Mouse (Mus musculus) forelimb bud, embryonic 11.5 days (tissue): ENCODE measurements around the gene Uprt.

Source experiments
- DNase-seq: peaks from one replicate; pipeline ENCODE4 v3.0.0-alpha.2; 2012; ENCODE audit warnings: low read depth, low spot score

Gene Uprt

DNA sequence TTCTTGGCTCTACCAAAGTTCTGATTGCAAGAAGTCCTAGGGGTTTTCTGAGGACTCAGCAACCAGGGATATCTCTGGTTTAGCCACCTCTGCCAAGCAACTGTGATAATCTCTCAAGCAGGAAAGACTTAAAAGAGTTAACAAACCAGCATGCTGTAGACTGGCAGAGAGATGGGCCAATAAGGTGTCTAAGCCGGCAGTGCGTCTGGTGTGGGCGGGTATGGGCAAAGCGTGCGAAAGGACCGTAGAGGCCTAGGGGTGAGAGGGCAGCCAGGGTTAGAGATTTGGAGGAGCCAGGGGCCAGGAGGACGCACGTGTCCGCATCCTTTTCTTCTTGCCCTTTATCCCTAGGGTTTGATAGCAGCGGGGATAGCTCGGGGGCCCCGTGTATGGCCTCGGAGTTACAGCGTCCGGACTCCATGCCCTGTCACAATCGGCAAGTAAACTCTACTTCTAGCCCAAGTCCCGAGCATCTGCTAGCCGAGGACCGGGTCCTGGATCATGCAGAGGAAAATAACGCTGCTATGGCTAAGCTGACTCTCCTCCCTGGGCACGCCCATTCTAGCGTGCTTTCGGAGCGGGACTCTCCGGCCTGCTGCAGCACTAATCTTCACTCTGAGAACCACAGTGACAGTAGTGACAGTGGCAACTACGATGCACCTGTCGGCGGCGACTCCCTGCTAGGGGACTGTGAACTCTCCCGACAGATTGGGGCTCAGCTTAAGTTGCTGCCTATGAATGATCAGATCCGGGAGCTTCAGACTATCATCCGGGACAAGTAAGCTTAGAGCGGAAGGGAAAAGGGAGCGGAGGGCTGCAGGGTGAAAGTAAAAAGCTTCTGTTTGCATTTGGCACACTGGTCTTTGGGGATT is at the start of gene Uprt:
Uprt (plus strand) TSS at position 247 of the 872 bp plus-strand sequence.
- peak; percentile 59 for DNase-seq

DNA sequence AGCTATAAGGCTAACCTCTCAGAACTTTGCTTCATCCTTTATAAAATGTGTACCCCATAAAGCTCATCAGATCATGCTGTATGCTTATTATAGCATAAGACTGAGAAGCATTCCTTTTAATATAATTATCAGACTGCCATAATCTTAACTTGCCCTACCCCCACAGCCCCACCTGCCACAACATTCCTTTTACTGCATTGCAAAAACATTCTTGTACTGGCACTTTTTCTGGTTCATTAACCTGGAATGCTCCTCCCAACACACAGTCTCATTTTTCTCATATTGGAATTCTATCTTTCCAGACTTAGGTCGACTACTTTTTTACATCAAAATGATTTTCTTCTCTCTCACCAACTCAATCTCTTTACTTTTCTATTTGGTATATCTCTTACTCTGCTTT is 49.2 kb upstream of the Uprt start:
- DNase-seq: no peak

DNA sequence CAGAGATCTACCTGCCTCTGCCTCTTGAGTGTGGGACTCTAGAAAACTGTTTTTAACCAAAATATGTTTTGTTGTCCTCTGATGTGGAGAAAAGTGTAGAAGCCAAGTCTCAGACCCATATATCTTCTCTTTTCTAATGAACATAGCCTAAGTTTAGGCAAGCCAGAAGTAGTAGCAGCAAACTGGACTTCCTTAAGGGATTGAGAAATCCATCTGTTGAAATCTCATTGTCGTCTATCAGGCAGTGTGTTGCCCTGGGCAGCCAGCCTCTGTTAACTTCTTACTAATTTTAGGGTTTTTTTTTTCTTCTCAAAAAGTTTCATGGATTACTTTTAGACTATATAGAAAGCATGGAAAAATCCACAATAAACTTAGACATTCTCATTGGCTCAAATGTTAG is 30.2 kb upstream of the Uprt start:
- no peak for DNase-seq

DNA sequence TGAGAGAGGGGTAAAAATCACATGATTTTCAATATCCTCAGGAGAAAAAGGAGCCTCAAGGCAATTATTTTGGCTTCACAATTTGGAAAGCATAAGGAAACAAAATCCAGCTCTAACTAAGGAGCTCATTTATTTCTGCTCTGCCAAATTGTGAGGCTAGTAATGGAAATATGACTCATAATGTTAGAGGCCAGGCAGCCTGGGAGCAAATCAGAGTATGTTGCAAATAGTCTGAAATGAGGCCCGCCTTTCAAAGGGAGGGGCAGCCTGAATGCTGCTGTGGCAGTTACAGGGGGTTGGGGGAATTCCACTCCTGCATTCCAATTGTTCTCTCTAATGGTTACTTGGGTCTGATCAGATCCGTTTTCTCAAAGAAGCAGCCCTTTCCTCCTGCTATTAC is 20.9 kb upstream of the Uprt start:
- DNase-seq: no peak

DNA sequence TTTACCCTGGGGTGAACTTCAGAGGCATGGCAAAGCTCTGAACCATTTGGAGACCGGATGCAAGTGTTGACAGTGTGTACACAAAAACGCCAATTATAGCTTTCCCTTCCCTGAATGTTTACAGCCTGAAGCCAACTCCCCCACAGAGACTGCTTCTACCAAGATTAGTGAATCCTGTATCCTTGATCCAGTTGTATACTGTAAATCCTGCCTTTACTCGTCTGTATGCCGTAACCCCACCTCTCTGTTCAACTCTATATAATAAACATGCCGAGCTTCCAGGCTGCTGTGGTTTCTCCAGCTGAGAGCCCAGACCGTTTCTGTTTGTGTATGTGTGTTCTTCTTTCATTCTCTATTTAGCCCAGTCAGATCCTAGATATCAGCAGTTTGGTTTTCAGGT is 18.2 kb upstream of the Uprt start:
- DNase-seq: no peak

DNA sequence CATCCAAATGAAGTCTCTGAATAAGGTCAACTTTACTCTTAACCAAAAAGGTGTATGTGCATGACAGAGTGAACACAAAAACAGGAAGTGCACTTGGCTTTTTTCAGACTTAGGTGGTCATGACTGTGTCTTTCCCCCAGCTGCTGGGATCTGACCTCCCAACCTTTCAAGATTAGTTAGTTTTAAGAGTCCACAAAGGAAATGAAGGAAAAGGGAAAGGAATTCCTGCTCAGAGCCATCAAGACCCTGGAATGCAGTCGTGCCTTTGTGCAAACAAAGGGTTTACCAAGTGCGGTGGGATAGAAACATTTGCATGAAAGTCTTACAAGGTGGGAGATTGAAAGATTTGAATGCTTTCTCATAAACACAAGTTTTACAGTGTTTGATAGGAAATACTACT is 4.6 kb upstream of the Uprt start:
- DNase-seq: peak; percentile 2

DNA sequence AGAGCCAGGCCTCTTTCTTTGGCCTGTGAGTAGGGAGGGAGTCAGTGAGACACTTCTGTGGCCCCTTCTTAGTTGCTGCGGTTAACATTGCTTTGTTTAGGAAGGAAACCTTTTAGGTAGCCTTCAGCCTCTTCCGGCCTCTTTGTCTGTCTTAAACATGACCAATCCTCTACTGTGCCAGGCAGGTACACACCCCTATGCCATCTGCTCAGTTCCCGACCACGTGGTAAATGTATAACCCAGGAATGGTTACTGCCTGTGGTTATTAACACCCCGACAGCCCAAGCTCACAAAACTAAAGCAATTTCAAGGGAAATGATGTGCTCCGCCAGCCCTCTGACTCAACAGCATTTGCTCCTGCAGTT is 808 bp downstream of the Uprt start:
- DNase-seq: peak; percentile 2

DNA sequence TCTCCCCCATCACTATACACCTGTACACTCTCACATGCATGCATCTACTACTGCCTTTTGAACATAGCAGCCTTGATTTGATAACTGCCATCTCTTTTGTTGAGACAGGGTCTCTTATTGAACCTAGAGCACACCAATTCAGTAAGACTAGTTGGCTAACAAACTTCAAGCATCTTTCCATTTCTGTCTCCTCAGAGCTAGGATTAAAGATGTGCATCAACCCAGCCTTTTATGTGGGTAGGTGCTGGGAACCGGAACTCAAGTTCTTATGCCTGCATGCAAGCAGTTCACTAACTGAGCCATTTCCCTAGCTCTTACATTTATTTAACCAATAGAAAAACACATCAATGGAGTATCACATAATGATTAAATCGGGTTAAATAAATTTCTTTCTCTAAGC is 3.0 kb downstream of the Uprt start:
- DNase-seq: no peak

DNA sequence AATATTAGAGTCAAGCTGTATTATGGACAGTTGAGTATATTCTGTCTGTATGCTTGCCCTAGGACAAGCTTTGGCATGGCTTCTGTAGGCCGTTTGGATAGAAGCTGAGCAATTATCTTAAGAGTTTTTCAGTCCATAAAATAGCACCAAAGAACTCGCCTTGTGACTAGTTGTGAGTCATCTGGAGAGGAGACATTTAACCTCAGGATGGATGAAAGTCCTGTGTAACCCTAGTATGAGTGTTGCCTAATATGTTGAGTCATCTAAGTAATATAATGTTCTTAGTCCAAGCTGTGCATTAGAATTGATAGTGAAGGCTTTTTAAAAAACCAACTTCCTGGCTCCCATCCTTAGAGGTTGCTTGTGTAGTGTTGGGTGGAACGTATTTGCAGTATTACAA is 5.4 kb downstream of the Uprt start:
- DNase-seq: no peak

DNA sequence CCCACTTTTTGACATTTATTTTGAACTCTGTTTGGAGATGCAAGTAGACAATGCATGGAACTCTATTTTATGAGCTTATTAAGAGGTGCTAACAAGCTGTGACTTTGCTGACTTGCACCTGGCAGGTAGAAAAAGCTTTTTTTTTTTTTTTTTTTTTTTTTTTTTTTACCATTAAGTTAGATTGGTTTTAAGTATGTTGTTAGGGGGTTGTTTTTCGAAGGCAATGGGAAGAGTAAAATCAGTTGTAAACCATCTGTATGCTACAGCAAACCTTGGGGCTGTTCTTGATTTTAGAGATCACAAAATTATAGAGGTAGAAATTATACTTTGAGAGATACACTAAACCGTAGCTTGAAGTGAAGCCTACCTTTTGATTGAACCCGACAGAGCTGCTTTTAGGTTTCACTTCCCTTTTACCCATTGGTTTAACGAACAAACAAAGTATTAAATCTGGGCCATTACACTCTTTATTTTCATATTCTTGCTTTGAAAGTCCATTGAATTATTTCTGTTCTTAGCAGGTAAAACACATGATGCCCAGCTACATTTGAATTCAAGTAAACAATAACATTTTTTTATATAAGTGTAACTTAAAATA is 6.4 kb downstream of the Uprt start:
- no peak for DNase-seq

DNA sequence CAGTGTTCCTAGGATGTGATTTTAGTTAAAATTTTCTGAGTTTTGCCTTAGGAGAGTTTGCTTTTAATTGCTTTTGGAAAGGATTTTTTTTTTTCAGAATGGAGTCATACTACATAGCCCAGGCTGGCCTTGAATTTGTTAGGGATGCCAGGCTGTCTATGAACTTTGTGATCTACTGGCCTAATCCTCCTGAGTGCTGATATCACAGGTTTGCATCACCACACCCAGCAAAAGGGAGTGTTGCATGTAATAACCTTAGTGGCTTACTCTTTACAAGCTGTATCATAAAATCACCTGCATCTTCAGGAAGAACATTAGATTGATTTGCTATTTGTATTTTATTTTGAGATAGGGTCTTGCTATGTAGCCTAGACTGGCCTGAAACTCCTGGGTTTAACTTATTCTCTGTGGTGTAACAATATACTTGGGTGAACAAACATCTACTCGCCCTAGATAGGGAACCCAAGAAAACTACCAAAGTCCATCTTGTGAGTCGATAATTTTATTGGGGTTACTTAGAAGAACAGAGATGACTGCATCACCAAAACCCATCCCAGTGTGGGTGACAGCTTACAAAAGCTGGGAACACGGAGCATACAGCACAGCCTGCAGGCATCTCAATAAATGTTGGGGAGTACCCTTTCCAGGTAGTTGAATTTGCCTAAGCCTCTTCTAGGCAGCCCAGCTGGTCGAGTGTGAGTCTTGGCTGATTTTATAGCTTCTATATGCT is 7.2 kb downstream of the Uprt start:
- DNase-seq: no peak

DNA sequence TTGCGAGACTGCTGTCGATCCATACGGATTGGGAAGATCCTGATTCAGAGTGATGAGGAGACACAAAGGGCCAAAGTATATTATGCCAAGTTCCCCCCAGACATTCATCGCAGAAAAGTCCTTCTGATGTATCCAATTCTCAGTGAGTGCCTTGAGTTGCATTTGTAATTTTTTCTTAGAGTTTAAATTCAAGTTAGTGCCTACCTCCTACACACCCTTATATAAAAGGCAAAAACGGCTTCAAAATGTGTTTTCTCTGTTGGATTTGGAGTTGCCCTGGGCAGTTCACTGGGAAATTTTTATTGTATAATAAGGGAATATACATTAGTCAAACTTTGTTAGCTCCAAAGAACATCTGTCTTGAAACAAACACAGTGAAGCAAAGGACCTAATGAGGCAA is 19.1 kb downstream of the Uprt start:
- no peak for DNase-seq

DNA sequence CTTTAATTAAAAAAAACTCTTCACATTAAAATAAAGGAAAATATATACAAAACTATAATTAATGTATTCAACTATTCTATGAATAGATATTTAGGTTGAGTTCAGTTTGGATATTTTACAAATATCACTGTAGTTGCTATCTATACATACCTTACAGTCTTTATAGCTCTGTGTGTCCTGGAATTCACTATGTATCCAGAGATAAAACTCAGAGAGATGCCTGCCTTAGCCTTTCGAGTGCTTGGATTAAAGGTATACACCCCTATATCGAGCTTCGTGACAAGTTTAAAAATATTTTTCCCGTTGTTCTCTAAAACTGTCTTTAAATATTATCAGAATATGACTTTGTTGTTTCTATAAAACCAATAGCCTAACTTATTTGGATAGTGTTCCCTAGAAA is 60.0 kb downstream of the Uprt start:
- DNase-seq: no peak

DNA sequence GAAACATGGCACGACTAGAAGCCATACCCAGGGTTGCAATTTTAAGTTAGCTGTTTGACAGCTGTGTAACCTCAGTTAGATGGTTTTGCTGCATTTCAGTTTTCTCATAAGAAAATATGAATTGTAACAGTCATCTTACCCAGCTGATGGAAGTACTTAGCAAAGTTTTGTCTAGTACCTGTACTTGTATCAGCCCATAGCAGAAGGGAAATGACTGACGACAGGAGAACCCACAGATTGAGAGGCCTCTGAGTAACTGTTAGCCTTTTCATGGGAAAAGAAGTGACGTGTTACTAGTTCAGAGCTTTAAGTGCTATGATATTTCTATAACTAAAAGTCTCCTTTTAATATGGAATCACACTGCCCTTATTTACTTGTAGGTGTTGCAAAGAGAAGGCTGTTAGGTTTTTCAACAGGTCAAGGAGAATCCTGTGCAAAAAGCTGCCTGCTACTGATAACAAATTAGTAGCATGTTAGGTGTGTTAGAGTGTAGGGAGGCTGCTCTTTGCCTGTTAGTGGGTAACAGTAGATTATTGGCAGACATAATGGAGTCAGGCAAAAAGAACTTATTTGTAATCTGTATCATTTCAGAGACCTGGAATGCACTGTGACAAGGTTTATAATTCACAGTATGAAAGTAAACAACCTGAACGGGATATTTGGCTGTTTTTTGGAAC is 61.4 kb downstream of the Uprt start:
- no peak for DNase-seq

DNA sequence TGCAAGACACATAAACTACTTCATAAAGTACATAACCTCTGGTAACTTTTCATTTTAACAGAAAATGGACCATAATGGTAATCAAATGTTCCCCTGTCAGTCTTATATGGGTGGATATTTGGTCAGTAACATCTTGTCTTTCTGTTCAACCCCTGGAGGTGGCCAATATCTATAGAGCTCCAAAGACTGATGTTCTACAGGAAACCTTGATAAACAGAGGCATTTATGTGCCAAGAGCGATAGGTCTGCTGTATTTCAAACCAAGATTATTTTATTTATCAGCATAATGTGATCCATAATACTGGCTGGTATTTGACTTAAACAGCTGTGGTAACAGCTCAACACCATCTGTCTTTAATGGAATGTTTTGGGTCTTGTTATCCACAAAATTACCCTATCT is 62.7 kb downstream of the Uprt start:
- DNase-seq: no peak
